Mouse (Mus musculus) midbrain, embryonic 16.5 days (tissue): Measurements from ENCODE around the gene Msh4. TPM values are rescaled to one million over a fixed set of nuclear protein-coding genes. Genes with fewer than 3 reads are reported as not detected.
A peak's percentile ranks its signal among the peaks of the same experiment; 100 is the strongest.
"Not testable (repeated sequence)": the region's sequence is repeated elsewhere in the genome, so short reads cannot be mapped to it uniquely, and the experiment has no call there.

Experiments used
- ATAC-seq: fragments of 200-750 bp; cut with Nextera tagmentation; 2 replicates; pipeline ENCODE4 v1.8.0; 2017; ENCODE audit warnings: moderate TSS enrichment
- H3K27ac ChIP-seq: fragments of 300-500 bp; sonication (generic); 2 replicates; pipeline ENCODE4 v1.5.1; 2014; ENCODE audit warnings: mild to moderate bottlenecking, low read length, mixed read lengths
- H3K27me3 ChIP-seq: fragments of 300-500 bp; sonication (generic); 2 replicates; pipeline ENCODE4 v1.6.1; 2014; ENCODE audit warnings: low read depth, low read length, mixed read lengths; ENCODE audit not compliant: control insufficient read depth, insufficient read depth
- H3K36me3 ChIP-seq: fragments of 300-500 bp; sonication (generic); 2 replicates; pipeline ENCODE4 v1.6.1; 2014; ENCODE audit warnings: mild to moderate bottlenecking, low read length, moderate library complexity, mixed read lengths; ENCODE audit not compliant: control insufficient read depth, insufficient read depth
- H3K4me1 ChIP-seq: fragments of 300-500 bp; sonication (generic); 2 replicates; pipeline ENCODE4 v1.6.1; 2014; ENCODE audit warnings: mild to moderate bottlenecking, low read length, mixed read lengths; ENCODE audit not compliant: control insufficient read depth, insufficient read depth
- H3K4me2 ChIP-seq: fragments of 300-500 bp; sonication (generic); 2 replicates; pipeline ENCODE4 v1.6.1; 2014; ENCODE audit warnings: mild to moderate bottlenecking, low read length, mixed read lengths
- H3K4me3 ChIP-seq: fragments of 300-500 bp; sonication (generic); 2 replicates; pipeline ENCODE4 v1.5.1; 2014; ENCODE audit warnings: low read depth, mild to moderate bottlenecking, low read length, moderate library complexity, mixed read lengths
- H3K9ac ChIP-seq: fragments of 300-500 bp; sonication (generic); 2 replicates; pipeline ENCODE4 v1.6.1; 2014; ENCODE audit warnings: low read depth, low read length, mixed read lengths
- H3K9me3 ChIP-seq: fragments of 300-500 bp; sonication (generic); replicated peaks from 2 replicates; pipeline ENCODE4 v1.6.1; 2014; ENCODE audit warnings: mild to moderate bottlenecking, low read length, mixed read lengths; ENCODE audit not compliant: control insufficient read depth, poor library complexity, severe bottlenecking
- WGBS: fragments of 180-500 bp; shearing (Covaris S2); extraction: QIAGEN DNeasy Blood & Tissue Kit; methylation state at CpG from one replicate; pipeline ENCODE4 v1.1.7; 2014; 5-methylcytosine and 5-hydroxymethylcytosine counted together
- polyA plus RNA-seq: library from polyadenylated mRNA; unstranded; fragments of >200 nt; fragmentation: Nextera tagmentation; extraction: Ambion mirVana; gene quantifications from 2 replicates; pipeline ENCODE4 v1.2.1, GENCODE M21; 2015

The Msh4 gene
- polyA plus RNA-seq, 1 experiment from 2014 or later, result 0.15 TPM

DNA sequence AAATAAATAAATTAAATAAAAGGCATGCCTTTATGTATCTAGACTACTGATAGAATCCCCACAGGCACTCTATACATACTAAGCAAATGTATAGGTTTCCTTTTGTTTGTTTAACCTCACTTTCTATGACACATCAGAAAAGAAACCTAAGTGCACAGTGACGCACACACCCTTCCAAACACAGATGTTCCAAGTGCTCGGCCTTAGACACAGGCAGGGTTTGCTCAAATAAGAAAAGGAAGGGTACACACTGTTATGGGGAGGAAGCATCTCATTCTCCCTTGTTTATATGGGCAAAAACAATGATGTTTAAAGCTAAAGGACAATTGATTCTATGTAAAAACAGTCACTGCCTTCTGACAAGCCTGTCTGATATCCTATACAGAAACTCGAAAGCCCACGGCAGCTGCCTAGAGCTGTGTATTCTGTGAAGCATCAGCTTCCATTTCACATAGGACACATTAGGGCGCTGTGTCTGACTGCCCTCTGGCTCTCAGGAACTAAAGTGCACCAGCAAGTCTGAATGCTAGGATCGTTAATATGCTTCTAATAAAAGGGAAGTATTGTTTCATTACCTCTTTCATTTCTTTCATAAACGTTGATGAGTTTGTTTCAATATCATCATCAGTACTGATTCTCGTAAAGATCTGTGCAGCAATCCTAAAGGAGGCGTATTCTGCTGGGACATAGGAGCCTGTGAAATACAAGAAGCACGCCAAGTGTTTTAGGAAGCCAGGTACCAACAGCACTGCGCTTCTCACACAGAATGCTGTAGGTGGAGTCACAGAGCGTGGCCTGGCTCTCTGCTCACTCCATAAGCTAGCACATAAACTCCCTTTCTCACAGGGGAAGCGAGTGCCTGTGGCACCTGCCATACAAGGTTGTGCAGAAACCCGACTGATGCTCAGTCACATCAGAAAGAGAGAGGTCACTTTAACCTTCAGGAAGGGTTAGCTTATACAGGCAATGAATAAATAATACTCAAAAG, 38.5 kb downstream of the Msh4 start:
- Histone ChIP-seq H3K27ac (no peak overlapping the region), H3K9me3 (no peaks in the 10 kb centered on the region), H3K9ac (no peak overlapping the region), H3K36me3 (no peaks in the 10 kb centered on the region), H3K27me3 (no peaks in the 10 kb centered on the region), H3K4me3 (no peak overlapping the region), H3K4me1 (no peaks in the 10 kb centered on the region), H3K4me2 (no peak overlapping the region)
- WGBS, result 68% methylated on average over 14 of the region's 14 CpGs
- ATAC-seq, result peak; percentile 82

DNA sequence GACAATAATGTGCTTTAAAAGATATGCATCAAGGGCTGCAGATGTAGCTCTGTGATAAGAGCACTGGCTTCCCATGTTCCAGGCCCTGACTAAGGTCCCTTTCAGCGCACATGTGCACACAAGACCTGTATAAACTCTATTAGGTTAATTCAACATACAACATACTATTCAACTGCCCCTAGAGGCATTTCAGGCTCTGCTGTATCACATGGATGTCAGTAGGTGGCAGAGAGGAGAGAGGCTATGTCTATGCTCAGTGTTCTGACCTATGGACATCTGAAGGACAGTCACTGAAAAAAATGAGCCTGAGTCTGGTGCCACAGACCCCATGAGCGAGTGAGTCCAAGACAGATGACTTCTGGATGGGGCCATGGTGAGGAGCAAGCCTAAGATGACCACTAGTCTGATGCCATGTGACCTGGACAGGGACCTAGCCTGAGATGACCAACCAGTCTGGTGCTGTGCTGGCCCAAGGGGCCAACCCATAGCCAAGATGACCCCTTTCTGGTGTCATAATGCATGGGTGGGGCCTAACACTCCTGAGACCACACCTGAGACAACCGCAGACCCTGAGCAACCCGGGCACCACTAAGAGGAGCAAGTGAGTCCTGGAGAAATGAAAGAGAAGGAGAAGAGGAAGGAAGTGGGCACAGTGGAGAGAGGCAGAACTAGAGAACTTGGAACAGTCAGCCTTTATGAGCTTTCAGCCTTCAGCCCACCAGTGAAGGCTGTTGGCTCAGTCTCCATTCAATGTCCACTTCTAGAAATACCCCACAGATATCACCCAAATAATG, 41.1 kb downstream of the Msh4 start:
- H3K36me3 ChIP-seq, result no peaks in the 10 kb centered on the region
- no peaks in the 10 kb centered on the region for H3K27me3 ChIP-seq
- H3K27ac ChIP-seq, result no peak overlapping the region
- H3K9me3 ChIP-seq, result no peaks in the 10 kb centered on the region
- no peak for ATAC-seq
- WGBS, result 93% methylated on average over 4 of the region's 4 CpGs
- no peak overlapping the region for H3K4me2 ChIP-seq
- no peak overlapping the region for H3K4me3 ChIP-seq
- H3K4me1 ChIP-seq, result no peaks in the 10 kb centered on the region
- H3K9ac ChIP-seq, result no peak overlapping the region

DNA sequence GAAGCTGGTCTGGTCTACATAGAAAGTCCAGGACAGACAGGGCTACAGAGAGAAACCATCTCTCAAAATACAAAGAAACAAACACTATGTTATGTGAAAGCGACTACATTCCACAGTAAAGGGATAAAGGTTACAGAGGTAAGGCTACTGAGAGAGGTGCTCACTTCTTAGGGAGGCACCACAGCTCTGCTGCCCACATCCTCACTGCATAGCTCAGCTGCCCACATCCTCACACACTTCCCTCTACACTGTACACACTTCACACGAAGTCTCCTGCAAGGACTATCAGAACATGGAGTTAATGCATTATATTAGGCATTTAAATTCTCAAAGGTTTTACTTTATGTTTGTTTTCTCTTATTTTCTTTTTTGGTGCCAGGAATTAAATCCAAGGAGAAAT, 42.1 kb downstream of the Msh4 start:
- Histone ChIP-seq H3K36me3 (no peaks in the 10 kb centered on the region), H3K4me3 (no peak overlapping the region), H3K9me3 (no peaks in the 10 kb centered on the region), H3K9ac (no peak overlapping the region), H3K4me2 (no peak overlapping the region), H3K4me1 (no peaks in the 10 kb centered on the region), H3K27me3 (no peaks in the 10 kb centered on the region), H3K27ac (no peak overlapping the region)
- 80% methylated on average over 2 of the region's 2 CpGs for WGBS
- no peak for ATAC-seq

DNA sequence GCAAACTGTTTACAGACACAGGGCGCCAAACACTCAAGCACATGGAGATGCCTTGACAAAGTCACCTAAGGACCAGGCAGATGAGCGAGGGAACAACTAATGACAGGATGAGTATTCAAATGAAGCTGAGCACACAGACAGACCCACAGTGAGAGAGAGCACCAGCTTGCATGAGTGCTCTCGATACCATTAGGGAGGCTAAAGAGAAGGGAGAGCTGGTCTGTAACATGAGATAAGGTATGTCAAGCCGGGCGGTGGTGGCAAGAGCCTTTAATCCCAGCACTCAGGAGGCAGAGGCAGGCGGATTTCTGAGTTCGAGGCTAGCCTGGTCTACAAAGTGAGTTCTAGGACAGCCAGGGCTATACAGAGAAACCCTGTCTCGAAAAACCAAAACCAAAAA, 45.5 kb downstream of the Msh4 start:
- H3K27ac ChIP-seq, H3K9ac ChIP-seq, H3K4me2 ChIP-seq, H3K36me3 ChIP-seq, H3K27me3 ChIP-seq, H3K4me1 ChIP-seq, H3K4me3 ChIP-seq, H3K9me3 ChIP-seq, ATAC-seq: not testable (repeated sequence)
- 92% methylated on average over 7 of the region's 8 CpGs for WGBS

GRCm38 (mm10) chr3:153858350-153859001, 47.5 kb downstream of the Msh4 start:
- Histone ChIP-seq H3K4me3 (no peak overlapping the region), H3K9ac (no peak overlapping the region), H3K4me1 (no peaks in the 10 kb centered on the region), H3K27ac (no peak overlapping the region), H3K4me2 (no peak overlapping the region), H3K27me3 (no peaks in the 10 kb centered on the region), H3K36me3 (no peaks in the 10 kb centered on the region), H3K9me3 (no peaks in the 10 kb centered on the region)
- no peak for ATAC-seq
- 81% methylated on average over 10 of the region's 10 CpGs for WGBS

GRCm38 (mm10) chr3:153852266-153852665, 53.7 kb downstream of the Msh4 start:
- no peak for ATAC-seq
- Histone ChIP-seq H3K36me3 (no peaks in the 10 kb centered on the region), H3K4me3 (no peak overlapping the region), H3K27ac (no peak overlapping the region), H3K4me2 (no peak overlapping the region), H3K9me3 (no peaks in the 10 kb centered on the region), H3K27me3 (no peaks in the 10 kb centered on the region), H3K4me1 (no peaks in the 10 kb centered on the region), H3K9ac (no peak overlapping the region)
- WGBS, result 82% methylated on average over 8 of the region's 8 CpGs

DNA sequence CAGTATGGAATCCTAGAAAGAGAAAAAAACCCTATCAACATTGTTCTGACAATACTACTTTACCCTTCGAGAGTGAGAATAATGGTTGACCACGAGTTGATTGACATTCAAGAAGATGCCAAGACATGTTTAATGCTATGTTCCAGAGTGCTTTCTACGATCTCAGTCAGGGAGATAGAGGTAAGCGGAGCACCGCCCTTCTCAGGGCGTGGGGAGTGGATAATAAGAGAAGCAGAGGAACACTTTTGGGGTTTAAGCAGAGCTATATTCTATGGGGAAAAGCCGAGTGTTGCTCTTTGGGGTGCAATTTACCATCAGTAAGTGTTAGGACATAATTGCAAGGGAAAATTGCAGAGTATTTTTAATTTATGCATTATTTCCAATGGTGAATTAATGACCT, 55.2 kb downstream of the Msh4 start:
- no peaks in the 10 kb centered on the region for H3K27me3 ChIP-seq
- no peak for ATAC-seq
- no peak overlapping the region for H3K9ac ChIP-seq
- no peaks in the 10 kb centered on the region for H3K9me3 ChIP-seq
- no peak overlapping the region for H3K27ac ChIP-seq
- H3K4me2 ChIP-seq, result no peak overlapping the region
- WGBS, result 86% methylated on average over 7 of the region's 7 CpGs
- no peaks in the 10 kb centered on the region for H3K36me3 ChIP-seq
- H3K4me1 ChIP-seq, result no peaks in the 10 kb centered on the region
- no peak overlapping the region for H3K4me3 ChIP-seq

GRCm38 (mm10) chr3:153849368-153850015, 56.4 kb downstream of the Msh4 start:
- no peaks in the 10 kb centered on the region for H3K9me3 ChIP-seq
- no peaks in the 10 kb centered on the region for H3K36me3 ChIP-seq
- no peak overlapping the region for H3K9ac ChIP-seq
- H3K27me3 ChIP-seq, result no peaks in the 10 kb centered on the region
- H3K4me2 ChIP-seq, result no peak overlapping the region
- no peak for ATAC-seq
- no peak overlapping the region for H3K4me3 ChIP-seq
- no peak overlapping the region for H3K27ac ChIP-seq
- H3K4me1 ChIP-seq, result no peaks in the 10 kb centered on the region
- WGBS, result 11% methylated on average over 5 of the region's 5 CpGs
